Mouse (Mus musculus) liver, embryonic 12.5 days (tissue): ENCODE measurements around the gene Mlc1. TPM values are rescaled to one million over a fixed set of nuclear protein-coding genes. Genes with fewer than 3 reads are reported as not detected.
A peak's percentile ranks its signal among the peaks of the same experiment; 100 is the strongest.

Experiments used
- ATAC-seq: fragments of 200-750 bp; cut with Nextera tagmentation; 2 replicates; pipeline ENCODE4 v1.8.0; 2017; ENCODE audit warnings: moderate number of reproducible peaks, mild to moderate bottlenecking, moderate library complexity
- H3K27ac ChIP-seq: fragments of 300-500 bp; sonication (generic); 2 replicates; pipeline ENCODE4 v1.5.1; 2016; ENCODE audit warnings: mild to moderate bottlenecking
- H3K27me3 ChIP-seq: fragments of 300-500 bp; sonication (generic); replicated peaks from 2 replicates; pipeline ENCODE4 v1.6.1; 2016; ENCODE audit warnings: mild to moderate bottlenecking, moderate library complexity
- H3K36me3 ChIP-seq: fragments of 300-500 bp; sonication (generic); 2 replicates; pipeline ENCODE4 v1.6.1; 2016; ENCODE audit warnings: mild to moderate bottlenecking, moderate library complexity
- H3K4me1 ChIP-seq: fragments of 300-500 bp; sonication (generic); 2 replicates; pipeline ENCODE4 v1.6.1; 2016
- H3K4me2 ChIP-seq: fragments of 300-500 bp; sonication (generic); 2 replicates; pipeline ENCODE4 v1.6.1; 2016; ENCODE audit warnings: mild to moderate bottlenecking, moderate library complexity
- H3K4me3 ChIP-seq: fragments of 300-500 bp; sonication (generic); 2 replicates; pipeline ENCODE4 v1.5.1; 2016; ENCODE audit warnings: mild to moderate bottlenecking, moderate library complexity
- H3K9ac ChIP-seq: fragments of 300-500 bp; sonication (generic); 2 replicates; pipeline ENCODE4 v1.6.1; 2016; ENCODE audit warnings: mild to moderate bottlenecking, moderate library complexity
- H3K9me3 ChIP-seq: fragments of 300-500 bp; sonication (generic); replicated peaks from 2 replicates; pipeline ENCODE4 v1.6.1; 2016; ENCODE audit warnings: mild to moderate bottlenecking, moderate library complexity
- WGBS: fragments of 180-500 bp; shearing (Covaris S2); methylation state at CpG from one replicate; pipeline ENCODE4 v1.1.7; 2016; ENCODE audit not compliant: insufficient replicate concordance; 5-methylcytosine and 5-hydroxymethylcytosine counted together
- polyA plus RNA-seq: library from polyadenylated mRNA; unstranded; fragments of >200 nt; fragmentation: Nextera tagmentation; extraction: Ambion mirVana; gene quantifications from 2 replicates; pipeline ENCODE4 v1.2.1, GENCODE M21; 2016

Mlc1 gene
- polyA plus RNA-seq, 1 experiment from 2014 or later, result not detected

DNA sequence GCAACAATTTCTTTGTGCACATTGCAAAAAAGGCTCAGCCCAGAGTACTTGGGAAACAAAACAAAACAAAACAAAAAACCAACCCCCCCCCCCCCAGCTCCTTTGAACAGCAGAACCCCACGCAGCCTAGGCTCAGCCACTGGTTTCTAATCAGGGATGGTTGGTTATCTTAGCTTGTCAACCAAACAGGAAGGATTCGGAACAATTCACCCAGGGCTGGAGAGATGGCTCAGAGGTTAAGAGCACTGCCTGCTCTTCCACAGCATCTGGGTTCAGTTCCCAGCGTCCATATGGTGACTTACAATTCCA is 285 bp upstream of the Mlc1 start:
- Histone ChIP-seq H3K4me3 (no peak overlapping the region), H3K36me3 (no peaks in the 10 kb centered on the region), H3K27ac (no peak overlapping the region), H3K27me3 (no peaks in the 10 kb centered on the region), H3K9ac (no peak overlapping the region), H3K4me2 (no peak overlapping the region), H3K4me1 (no peaks in the 10 kb centered on the region), H3K9me3 (no peaks in the 10 kb centered on the region)
- ATAC-seq, result no peak
- WGBS, result 27% methylated on average over 3 of the region's 3 CpGs

DNA sequence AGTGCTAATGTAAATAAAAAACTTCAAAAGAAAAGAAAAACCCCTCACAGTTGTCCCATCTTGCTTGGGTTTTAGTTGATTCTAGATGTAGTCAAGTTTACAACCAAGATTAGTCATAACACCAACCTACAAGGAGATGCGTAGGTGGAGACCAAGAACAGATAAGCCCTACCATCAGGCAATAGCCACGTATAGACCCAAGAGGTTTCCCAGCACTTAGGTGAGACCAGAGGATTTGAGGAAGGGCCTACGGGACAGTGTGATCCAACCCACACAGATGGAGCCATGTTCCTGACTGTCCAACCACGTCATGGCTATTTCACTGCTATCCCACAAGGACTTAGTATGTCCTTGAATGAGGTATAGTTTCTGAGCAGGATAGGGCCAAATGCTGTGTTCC is 6.5 kb downstream of the Mlc1 start:
- Histone ChIP-seq H3K27me3 (no peaks in the 10 kb centered on the region), H3K4me1 (no peaks in the 10 kb centered on the region), H3K4me3 (no peak overlapping the region), H3K27ac (no peak overlapping the region), H3K9me3 (no peaks in the 10 kb centered on the region), H3K36me3 (no peaks in the 10 kb centered on the region), H3K4me2 (no peak overlapping the region), H3K9ac (no peak overlapping the region)
- WGBS, result 67% methylated on average over 4 of the region's 4 CpGs
- no peak for ATAC-seq

- ATAC-seq, result 0 out of 2 replicates have a peak, but pooled peaks have one; percentile 42
- no peaks in the 10 kb centered on the region for H3K4me1 ChIP-seq
- H3K27me3 ChIP-seq, result peaks cover 9% of the 10 kb centered on the region; the same call in 1 of the 2 replicates
- H3K9ac ChIP-seq, result no peak overlapping the region
- H3K36me3 ChIP-seq, result no peaks in the 10 kb centered on the region
- no peak overlapping the region for H3K4me3 ChIP-seq
- no peak overlapping the region for H3K27ac ChIP-seq
- no peak overlapping the region for H3K4me2 ChIP-seq
- no peaks in the 10 kb centered on the region for H3K9me3 ChIP-seq
- 58% methylated on average over 2 of the region's 2 CpGs for WGBS
Measured at GRCm38 (mm10) chr15:88964070-88964578, 14.7 kb downstream of the Mlc1 start.

- 55% methylated on average over 4 of the region's 4 CpGs for WGBS
- no peaks in the 10 kb centered on the region for H3K36me3 ChIP-seq
- ATAC-seq, result no peak
- no peak overlapping the region for H3K4me3 ChIP-seq
- no peak overlapping the region for H3K9ac ChIP-seq
- no peak overlapping the region for H3K27ac ChIP-seq
- no peak overlapping the region for H3K4me2 ChIP-seq
- no peaks in the 10 kb centered on the region for H3K4me1 ChIP-seq
- H3K27me3 ChIP-seq, result peaks cover 50% of the 10 kb centered on the region
- H3K9me3 ChIP-seq, result no peaks in the 10 kb centered on the region
Measured at GRCm38 (mm10) chr15:88957522-88957921, 21.3 kb downstream of the Mlc1 start.

DNA sequence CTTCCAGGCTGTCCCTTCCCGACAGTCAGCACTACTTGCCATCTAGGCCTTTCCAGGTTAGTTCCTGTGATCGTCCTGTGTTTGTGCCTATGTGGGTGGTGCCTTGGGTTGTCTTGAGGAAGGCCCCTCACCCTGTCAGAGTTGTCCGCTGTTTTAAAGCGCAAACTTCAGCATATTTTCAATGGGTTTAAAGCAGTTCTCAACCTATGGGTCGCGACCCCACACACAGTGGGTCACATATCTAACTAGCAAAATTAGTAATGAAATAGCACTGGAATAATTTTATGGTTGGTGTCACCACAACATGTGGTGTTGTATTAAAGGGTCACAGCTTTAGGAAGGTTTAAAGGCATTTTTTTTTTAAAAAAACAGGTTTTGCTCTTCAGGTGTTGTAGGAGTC is 23.5 kb downstream of the Mlc1 start:
- H3K9ac ChIP-seq, result no peak overlapping the region
- H3K27ac ChIP-seq, result no peak overlapping the region
- H3K27me3 ChIP-seq, result peaks cover 53% of the 10 kb centered on the region
- ATAC-seq, result no peak
- H3K9me3 ChIP-seq, result no peaks in the 10 kb centered on the region
- H3K4me2 ChIP-seq, result no peak overlapping the region
- H3K36me3 ChIP-seq, result no peaks in the 10 kb centered on the region
- H3K4me1 ChIP-seq, result no peaks in the 10 kb centered on the region
- WGBS, result 79% methylated on average over 6 of the region's 6 CpGs
- no peak overlapping the region for H3K4me3 ChIP-seq

GRCm38 (mm10) chr15:88954368-88955072 is 24.3 kb downstream of the Mlc1 start, which contains the start of gene Ttll8:
Gene Ttll8, minus strand, starts transcription at chr15:88954418.
- H3K9ac ChIP-seq, result no peak within 1 kb of the TSS
- H3K9me3 ChIP-seq, result no peaks in the 10 kb centered on the region
- peaks cover 48% of the 10 kb centered on the region for H3K27me3 ChIP-seq
- no peak within 1 kb of the TSS for H3K27ac ChIP-seq
- no peaks in the 10 kb centered on the region for H3K36me3 ChIP-seq
- ATAC-seq, result no peak; the same call in 1 of the 2 replicates
- H3K4me2 ChIP-seq, result peak within 1 kb of the TSS; percentile 53
- H3K4me1 ChIP-seq, result no peaks in the 10 kb centered on the region
- WGBS, result 7% methylated on average over 53 of the region's 53 CpGs
- H3K4me3 ChIP-seq, result peak within 1 kb of the TSS; percentile 9

- H3K27ac ChIP-seq, result no peak overlapping the region
- no peak overlapping the region for H3K4me3 ChIP-seq
- no peaks in the 10 kb centered on the region for H3K4me1 ChIP-seq
- H3K36me3 ChIP-seq, result no peaks in the 10 kb centered on the region
- H3K27me3 ChIP-seq, result peaks cover 42% of the 10 kb centered on the region
- WGBS, result 69% methylated on average over 4 of the region's 4 CpGs
- H3K9me3 ChIP-seq, result no peaks in the 10 kb centered on the region
- no peak overlapping the region for H3K4me2 ChIP-seq
- no peak for ATAC-seq
- H3K9ac ChIP-seq, result no peak overlapping the region
Measured at GRCm38 (mm10) chr15:88951246-88951645, 27.6 kb downstream of the Mlc1 start.

GRCm38 (mm10) chr15:88946851-88947250 is 32.0 kb downstream of the Mlc1 start:
- Histone ChIP-seq H3K4me3 (no peak overlapping the region), H3K27me3 (0 out of 2 replicates have a peak, but pooled peaks cover 3% of the 10 kb centered on the region), H3K9ac (no peak overlapping the region), H3K27ac (no peak overlapping the region), H3K36me3 (no peaks in the 10 kb centered on the region), H3K4me2 (no peak overlapping the region), H3K9me3 (no peaks in the 10 kb centered on the region), H3K4me1 (no peaks in the 10 kb centered on the region)
- 36% methylated on average over 6 of the region's 6 CpGs for WGBS
- ATAC-seq, result no peak

GRCm38 (mm10) chr15:88943896-88944551 is 34.8 kb downstream of the Mlc1 start:
- Histone ChIP-seq H3K27ac (no peak overlapping the region), H3K9me3 (no peaks in the 10 kb centered on the region), H3K27me3 (0 out of 2 replicates have a peak, but pooled peaks cover 3% of the 10 kb centered on the region), H3K4me3 (no peak overlapping the region), H3K36me3 (no peaks in the 10 kb centered on the region), H3K9ac (no peak overlapping the region), H3K4me1 (no peaks in the 10 kb centered on the region), H3K4me2 (no peak overlapping the region)
- ATAC-seq, result no peak
- 65% methylated on average over 5 of the region's 5 CpGs for WGBS

- no peak overlapping the region for H3K9ac ChIP-seq
- no peaks in the 10 kb centered on the region for H3K27me3 ChIP-seq
- H3K9me3 ChIP-seq, result no peaks in the 10 kb centered on the region
- H3K4me2 ChIP-seq, result no peak overlapping the region
- H3K27ac ChIP-seq, result no peak overlapping the region
- no peak for ATAC-seq
- 61% methylated on average over 5 of the region's 5 CpGs for WGBS
- H3K4me1 ChIP-seq, result no peaks in the 10 kb centered on the region
- no peaks in the 10 kb centered on the region for H3K36me3 ChIP-seq
- no peak overlapping the region for H3K4me3 ChIP-seq
Measured at GRCm38 (mm10) chr15:88942783-88943182, 36.0 kb downstream of the Mlc1 start.

GRCm38 (mm10) chr15:88937291-88937650 is 41.5 kb downstream of the Mlc1 start:
- H3K9ac ChIP-seq, result no peak overlapping the region
- H3K27ac ChIP-seq, result no peak overlapping the region
- no peak for ATAC-seq
- no peak overlapping the region for H3K4me3 ChIP-seq
- 60% methylated on average over 2 of the region's 2 CpGs for WGBS
- H3K4me1 ChIP-seq, result no peaks in the 10 kb centered on the region
- H3K36me3 ChIP-seq, result no peaks in the 10 kb centered on the region
- H3K9me3 ChIP-seq, result no peaks in the 10 kb centered on the region
- no peaks in the 10 kb centered on the region for H3K27me3 ChIP-seq
- H3K4me2 ChIP-seq, result no peak overlapping the region

- 28% methylated on average over 6 of the region's 6 CpGs for WGBS
- no peaks in the 10 kb centered on the region for H3K27me3 ChIP-seq
- no peak overlapping the region for H3K4me3 ChIP-seq
- H3K9ac ChIP-seq, result no peak overlapping the region
- H3K27ac ChIP-seq, result no peak overlapping the region
- no peaks in the 10 kb centered on the region for H3K4me1 ChIP-seq
- ATAC-seq, result no peak
- H3K9me3 ChIP-seq, result no peaks in the 10 kb centered on the region
- no peaks in the 10 kb centered on the region for H3K36me3 ChIP-seq
- no peak overlapping the region for H3K4me2 ChIP-seq
Measured at GRCm38 (mm10) chr15:88936619-88937290, 42.1 kb downstream of the Mlc1 start.
